Mouse (Mus musculus): Measurements from ENCODE around the gene Mtfr1l. TPM values are rescaled to one million over a fixed set of nuclear protein-coding genes. Genes with fewer than 3 reads are reported as not detected.
"Not testable (repeated sequence)": the region's sequence is repeated elsewhere in the genome, so short reads cannot be mapped to it uniquely, and the experiment has no call there.

The Mtfr1l gene
- polyA plus RNA-seq, 1 experiment: 286 TPM

- Histone ChIP-seq H3K4me3 (ENCODE audit: control insufficient read depth, low read depth, low read length) (peak overlapping the region; percentile 74), H3K27ac (ENCODE audit: control insufficient read depth, insufficient read depth, low read depth, low read length) (no peak overlapping the region), H3K27me3 (ENCODE audit: control insufficient read depth, insufficient read depth, low read length) (no peaks in the 10 kb centered on the region), H3K4me1 (ENCODE audit: control insufficient read depth, insufficient read depth, low read length) (peaks cover 5% of the 10 kb centered on the region), H3K36me3 (ENCODE audit: control insufficient read depth, insufficient read depth, low read length) (no peaks in the 10 kb centered on the region)
- no peak for TF ChIP-seq CTCF (IDR thresholded peaks at IDR 0.05; ENCODE audit: control insufficient read depth, insufficient read depth, insufficient replicate concordance, low read depth, low read length)
- no peak for TF ChIP-seq POLR2A (IDR thresholded peaks at IDR 0.05; ENCODE audit: control insufficient read depth, low read depth, low read length)
Measured at GRCm38 (mm10) chr4:134505966-134506594, 29.1 kb downstream of the Mtfr1l start.

DNA sequence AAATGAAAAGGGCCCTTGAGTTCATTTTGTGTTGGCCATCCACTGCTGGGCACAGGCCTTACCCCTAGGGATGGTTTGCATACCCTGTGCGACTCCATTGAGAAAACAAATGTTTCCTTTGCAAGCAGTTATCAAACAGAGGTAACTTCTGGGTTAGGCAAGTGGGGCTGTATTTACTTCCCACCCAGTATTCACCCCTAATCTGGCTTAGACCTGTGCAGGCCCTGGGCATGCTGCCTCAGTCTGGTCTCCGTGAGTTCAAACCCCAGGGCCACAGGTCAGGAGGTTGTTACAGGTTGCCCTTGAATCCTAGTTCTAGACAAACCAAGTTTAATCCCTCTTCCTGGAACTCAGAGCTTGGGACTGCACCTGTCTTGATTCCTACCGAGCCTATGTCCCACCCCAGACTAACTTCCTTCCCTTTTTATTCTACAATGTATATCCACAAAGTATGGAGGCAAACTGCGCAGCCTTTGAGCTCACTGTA lies 29.8 kb downstream of the Mtfr1l start:
- no peak for TF ChIP-seq POLR2A (IDR thresholded peaks at IDR 0.05; ENCODE audit: control insufficient read depth, low read depth, low read length)
- no peak for TF ChIP-seq CTCF (IDR thresholded peaks at IDR 0.05; ENCODE audit: control insufficient read depth, insufficient read depth, insufficient replicate concordance, low read depth, low read length)
- no peaks in the 10 kb centered on the region for H3K27me3 ChIP-seq (ENCODE audit: control insufficient read depth, insufficient read depth, low read length)
- H3K27ac ChIP-seq (ENCODE audit: control insufficient read depth, insufficient read depth, low read depth, low read length): no peak overlapping the region
- peak overlapping the region; percentile 49; the same call in 1 of the 2 replicates for H3K4me3 ChIP-seq (ENCODE audit: control insufficient read depth, low read depth, low read length)
- peaks cover 3% of the 10 kb centered on the region for H3K4me1 ChIP-seq (ENCODE audit: control insufficient read depth, insufficient read depth, low read length)
- H3K36me3 ChIP-seq (ENCODE audit: control insufficient read depth, insufficient read depth, low read length): no peaks in the 10 kb centered on the region

- peaks cover 3% of the 10 kb centered on the region for H3K4me1 ChIP-seq (ENCODE audit: control insufficient read depth, insufficient read depth, low read length)
- H3K36me3 ChIP-seq (ENCODE audit: control insufficient read depth, insufficient read depth, low read length): no peaks in the 10 kb centered on the region
- no peaks in the 10 kb centered on the region for H3K27me3 ChIP-seq (ENCODE audit: control insufficient read depth, insufficient read depth, low read length)
- H3K4me3 ChIP-seq (ENCODE audit: control insufficient read depth, low read depth, low read length): peak overlapping the region; percentile 75
- no peak for TF ChIP-seq CTCF (IDR thresholded peaks at IDR 0.05; ENCODE audit: control insufficient read depth, insufficient read depth, insufficient replicate concordance, low read depth, low read length)
- no peak for TF ChIP-seq POLR2A (IDR thresholded peaks at IDR 0.05; ENCODE audit: control insufficient read depth, low read depth, low read length)
- H3K27ac ChIP-seq (ENCODE audit: control insufficient read depth, insufficient read depth, low read depth, low read length): no peak overlapping the region
Measured at GRCm38 (mm10) chr4:134503686-134504357, 31.4 kb downstream of the Mtfr1l start.

GRCm38 (mm10) chr4:134501095-134501494 lies 34.1 kb downstream of the Mtfr1l start:
- peaks cover 5% of the 10 kb centered on the region for H3K4me1 ChIP-seq (ENCODE audit: control insufficient read depth, insufficient read depth, low read length)
- no peak overlapping the region for H3K27ac ChIP-seq (ENCODE audit: control insufficient read depth, insufficient read depth, low read depth, low read length)
- H3K27me3 ChIP-seq (ENCODE audit: control insufficient read depth, insufficient read depth, low read length): no peaks in the 10 kb centered on the region
- H3K4me3 ChIP-seq (ENCODE audit: control insufficient read depth, low read depth, low read length): peak overlapping the region; percentile 80
- TF ChIP-seq CTCF (IDR thresholded peaks at IDR 0.05; ENCODE audit: control insufficient read depth, insufficient read depth, insufficient replicate concordance, low read depth, low read length): no peak
- no peak for TF ChIP-seq POLR2A (IDR thresholded peaks at IDR 0.05; ENCODE audit: control insufficient read depth, low read depth, low read length)
- no peaks in the 10 kb centered on the region for H3K36me3 ChIP-seq (ENCODE audit: control insufficient read depth, insufficient read depth, low read length)

DNA sequence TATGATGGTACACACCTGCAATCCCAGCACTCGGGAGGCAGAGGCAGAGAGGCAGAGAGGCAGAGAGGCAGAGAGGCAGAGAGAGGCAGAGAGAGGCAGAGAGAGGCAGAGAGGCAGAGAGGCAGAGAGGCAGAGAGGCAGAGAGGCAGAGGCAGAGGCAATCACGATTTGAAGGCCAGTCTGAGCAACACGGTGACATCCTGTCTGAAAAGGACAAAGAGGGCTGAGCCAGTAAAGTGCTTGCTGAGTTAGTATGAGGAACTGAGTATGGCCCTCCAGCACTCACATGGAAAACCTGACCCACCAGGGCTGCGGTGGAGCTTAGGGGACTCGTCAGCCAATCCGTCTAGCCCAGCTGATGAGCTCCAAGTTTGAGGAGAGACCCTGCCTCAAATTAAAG lies 36.2 kb downstream of the Mtfr1l start:
- not testable (repeated sequence) for H3K27me3 ChIP-seq (ENCODE audit: control insufficient read depth, insufficient read depth, low read length); H3K36me3 ChIP-seq (ENCODE audit: control insufficient read depth, insufficient read depth, low read length)
- Histone ChIP-seq H3K27ac (ENCODE audit: control insufficient read depth, insufficient read depth, low read depth, low read length) (peak overlapping the region; percentile 65), H3K4me1 (ENCODE audit: control insufficient read depth, insufficient read depth, low read length) (peaks cover 15% of the 10 kb centered on the region), H3K4me3 (ENCODE audit: control insufficient read depth, low read depth, low read length) (peak overlapping the region; percentile 45)

GRCm38 (mm10) chr4:134497986-134498731 lies 37.0 kb downstream of the Mtfr1l start:
- no peaks in the 10 kb centered on the region for H3K27me3 ChIP-seq (ENCODE audit: control insufficient read depth, insufficient read depth, low read length)
- no peaks in the 10 kb centered on the region for H3K36me3 ChIP-seq (ENCODE audit: control insufficient read depth, insufficient read depth, low read length)
- H3K4me3 ChIP-seq (ENCODE audit: control insufficient read depth, low read depth, low read length): peak overlapping the region; percentile 86
- peaks cover 15% of the 10 kb centered on the region for H3K4me1 ChIP-seq (ENCODE audit: control insufficient read depth, insufficient read depth, low read length)
- no peak for TF ChIP-seq CTCF (IDR thresholded peaks at IDR 0.05; ENCODE audit: control insufficient read depth, insufficient read depth, insufficient replicate concordance, low read depth, low read length)
- no peak for TF ChIP-seq POLR2A (IDR thresholded peaks at IDR 0.05; ENCODE audit: control insufficient read depth, low read depth, low read length)
- peak overlapping the region; percentile 79 for H3K27ac ChIP-seq (ENCODE audit: control insufficient read depth, insufficient read depth, low read depth, low read length)

DNA sequence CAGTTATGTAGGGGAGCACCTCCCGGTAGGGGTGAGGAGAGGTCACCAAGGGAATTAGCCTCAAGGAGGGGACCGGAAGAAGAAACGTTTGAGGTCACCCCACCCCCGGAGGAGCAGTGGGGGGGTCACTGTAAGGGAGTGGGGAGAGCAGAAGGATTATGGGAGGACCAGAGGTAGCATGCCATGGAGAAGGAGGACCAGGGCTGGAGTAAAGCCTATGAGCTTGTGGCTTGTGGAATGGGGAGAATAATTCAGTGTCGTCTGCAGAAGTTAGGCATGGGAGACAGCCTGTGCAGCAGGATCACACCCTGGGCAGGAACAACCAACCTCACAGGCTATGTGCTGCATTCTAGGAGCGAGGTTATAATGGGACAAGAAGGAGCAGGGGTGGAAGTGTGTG lies 38.0 kb downstream of the Mtfr1l start:
- Histone ChIP-seq H3K4me1 (ENCODE audit: control insufficient read depth, insufficient read depth, low read length) (peaks cover 15% of the 10 kb centered on the region), H3K27ac (ENCODE audit: control insufficient read depth, insufficient read depth, low read depth, low read length) (peak overlapping the region; percentile 79), H3K4me3 (ENCODE audit: control insufficient read depth, low read depth, low read length) (peak overlapping the region; percentile 86), H3K36me3 (ENCODE audit: control insufficient read depth, insufficient read depth, low read length) (no peaks in the 10 kb centered on the region), H3K27me3 (ENCODE audit: control insufficient read depth, insufficient read depth, low read length) (no peaks in the 10 kb centered on the region)
- TF ChIP-seq CTCF (IDR thresholded peaks at IDR 0.05; ENCODE audit: control insufficient read depth, insufficient read depth, insufficient replicate concordance, low read depth, low read length): no peak
- no peak for TF ChIP-seq POLR2A (IDR thresholded peaks at IDR 0.05; ENCODE audit: control insufficient read depth, low read depth, low read length)

All from testis, adult 2 months (tissue).